8 mouse cellular contexts compared by ENCODE assay signal in the genomic region with DNA sequence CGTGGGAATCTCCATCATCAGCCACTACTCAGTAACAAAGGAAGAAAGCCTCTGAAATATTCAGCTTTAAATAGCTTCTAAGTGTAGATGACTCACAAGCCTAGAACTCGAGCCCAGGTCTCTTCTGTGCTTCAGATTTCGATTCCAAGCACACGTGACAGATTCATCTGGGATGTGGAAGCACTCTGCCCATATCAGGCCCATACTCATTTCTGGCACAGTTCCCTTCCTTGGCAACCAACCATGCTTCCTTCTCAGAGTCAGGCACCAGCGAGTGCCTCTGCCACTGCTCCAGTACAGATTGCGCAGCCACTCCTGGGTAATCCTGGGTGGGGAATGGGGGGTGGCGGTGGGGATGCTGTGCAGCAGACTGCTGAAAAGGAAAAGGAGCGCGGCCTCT. TPM values are rescaled to one million over a fixed set of nuclear protein-coding genes. Genes with fewer than 3 reads are reported as not detected.
DNase-seq lines count a peak whose midpoint lies in the region.

No protein-coding gene starts in this region.

- peak; percentile 53 for DNase-seq in ovary, adult 18-20 months (ENCODE audit: low spot score)
- no peak for DNase-seq in ovary, postnatal 10 days (ENCODE audit: low spot score)
- peak; percentile 40 to 49 for DNase-seq in cerebellum, postnatal 36 days
- DNase-seq in heart, adult 9 months (ENCODE audit: low spot score in 2 of 2), result peak; percentile 75 to 86
- DNase-seq in layer of hippocampus, adult 8-10 months (ENCODE audit: low spot score in 2 of 2), result peak; percentile 82
- peak; percentile 88 for DNase-seq in lung, postnatal 36 days
- peak; percentile 15 for DNase-seq in testis, postnatal 14 days (ENCODE audit: low spot score)
- no peak for DNase-seq in natural killer cell, adult 2 months (ENCODE audit: low spot score in 2 of 2)

RNA-seq across cellular contexts. Expression of a gene that starts 46.5 kb away (rescaled TPM):
- total RNA-seq in layer of hippocampus, adult 8-10 months (2022), result 10 to 100 TPM in 3 of 4 experiments, 1 to 10 TPM in 1; 9.0 to 13.9 (median 11.2) TPM

Comparison
In these comparisons a context has a peak if more than half of its experiments do, and no peak if none do; other contexts are left out.
1. DNase-seq: peak in ovary, adult 18-20 months (single experiment), cerebellum, postnatal 36 days (2 of 2), heart, adult 9 months (2 of 2), layer of hippocampus, adult 8-10 months (2 of 2), lung, postnatal 36 days (single experiment) and testis, postnatal 14 days (single experiment); none in ovary, postnatal 10 days (single experiment) and natural killer cell, adult 2 months (0 of 2).